Mouse (Mus musculus): ENCODE data around the gene Kcne3.

GRCm38 (mm10) chr7:100181176-100181575, 4.9 kb downstream of the Kcne3 start:
- TF ChIP-seq CTCF (IDR thresholded peaks at IDR 0.05; ENCODE audit: low read depth, low read length) (no peak), POLR2A (IDR thresholded peaks at IDR 0.05; ENCODE audit: extremely low read depth, insufficient read depth, low read length) (no peak)

Data from liver, adult 2 months (tissue).